Mouse (Mus musculus) hindbrain, embryonic 15.5 days (tissue): Measurements from ENCODE around the gene Htr2a. TPM values are rescaled to one million over a fixed set of nuclear protein-coding genes. Genes with fewer than 3 reads are reported as not detected.
A peak's percentile ranks its signal among the peaks of the same experiment; 100 is the strongest.

Source experiments
- ATAC-seq: fragments of 200-750 bp; cut with Nextera tagmentation; 2 replicates; pipeline ENCODE4 v1.8.0; 2017; ENCODE audit warnings: low read depth, moderate number of reproducible peaks, moderate TSS enrichment; ENCODE audit not compliant: low FRiP score
- H3K27ac ChIP-seq: fragments of 300-500 bp; sonication (generic); replicated peaks from 2 replicates; pipeline ENCODE4 v1.5.1; 2015; ENCODE audit warnings: mild to moderate bottlenecking, inconsistent platforms
- H3K27me3 ChIP-seq: fragments of 300-500 bp; sonication (generic); 2 replicates; pipeline ENCODE4 v1.6.1; 2015; ENCODE audit warnings: control low read depth, inconsistent platforms
- H3K36me3 ChIP-seq: fragments of 300-500 bp; sonication (generic); 2 replicates; pipeline ENCODE4 v1.6.1; 2015; ENCODE audit warnings: control low read depth, inconsistent platforms
- H3K4me1 ChIP-seq: fragments of 300-500 bp; sonication (generic); replicated peaks from 2 replicates; pipeline ENCODE4 v1.6.1; 2015; ENCODE audit warnings: control low read depth, inconsistent platforms
- H3K4me2 ChIP-seq: fragments of 300-500 bp; sonication (generic); 2 replicates; pipeline ENCODE4 v1.6.1; 2015; ENCODE audit warnings: moderate library complexity, mild to moderate bottlenecking, inconsistent platforms
- H3K4me3 ChIP-seq: fragments of 300-500 bp; sonication (generic); 2 replicates; pipeline ENCODE4 v1.5.1; 2015; ENCODE audit warnings: mild to moderate bottlenecking, inconsistent platforms
- H3K9ac ChIP-seq: fragments of 300-500 bp; sonication (generic); 2 replicates; pipeline ENCODE4 v1.6.1; 2015; ENCODE audit warnings: inconsistent platforms
- H3K9me3 ChIP-seq: fragments of 300-500 bp; sonication (generic); 2 replicates; pipeline ENCODE4 v1.6.1; 2016; ENCODE audit warnings: control low read depth, inconsistent platforms
- WGBS: fragments of 180-500 bp; shearing (Covaris S2); methylation state at CpG from one replicate; pipeline ENCODE4 v1.1.7; 2015; 5-methylcytosine and 5-hydroxymethylcytosine counted together
- polyA plus RNA-seq: library from polyadenylated mRNA; unstranded; fragments of >200 nt; fragmentation: Nextera tagmentation; extraction: Ambion mirVana; gene quantifications from 2 replicates; pipeline ENCODE4 v1.2.1, GENCODE M21; 2015

Gene Htr2a
- polyA plus RNA-seq, 1 experiment from 2014 or later = 3.4 TPM

DNA sequence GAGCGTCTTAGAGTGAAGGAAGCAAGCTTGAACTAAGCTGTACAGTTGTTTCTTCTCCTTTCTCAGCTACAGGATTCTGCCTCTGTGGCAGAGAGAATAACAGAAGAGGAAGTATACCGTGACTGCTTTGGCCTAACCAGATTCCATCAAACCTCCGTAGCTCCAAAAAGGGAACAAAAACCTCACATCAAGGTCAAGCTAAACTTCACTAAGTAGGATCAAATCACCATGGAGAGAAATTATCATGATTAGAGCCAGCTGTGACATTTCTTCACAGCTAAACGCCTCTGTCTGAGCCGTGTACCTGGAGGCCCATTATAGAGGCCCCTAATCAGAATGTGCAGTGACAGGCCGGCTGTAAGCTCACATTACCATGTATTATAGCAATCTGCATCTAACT lies 63.3 kb downstream of the Htr2a start:
- Histone ChIP-seq H3K36me3 (no peaks in the 10 kb centered on the region), H3K4me1 (no peaks in the 10 kb centered on the region), H3K27me3 (no peaks in the 10 kb centered on the region), H3K4me2 (no peak overlapping the region), H3K27ac (no peak overlapping the region), H3K9me3 (no peaks in the 10 kb centered on the region), H3K4me3 (no peak overlapping the region), H3K9ac (no peak overlapping the region)
- ATAC-seq = no peak
- WGBS = 68% methylated on average over 6 of the region's 6 CpGs

- no peaks in the 10 kb centered on the region for H3K36me3 ChIP-seq
- H3K9me3 ChIP-seq = no peaks in the 10 kb centered on the region
- H3K27me3 ChIP-seq = no peaks in the 10 kb centered on the region
- no peak overlapping the region for H3K4me3 ChIP-seq
- no peak overlapping the region for H3K27ac ChIP-seq
- H3K9ac ChIP-seq = no peak overlapping the region
- H3K4me2 ChIP-seq = no peak overlapping the region
- no peaks in the 10 kb centered on the region for H3K4me1 ChIP-seq
- 24% methylated on average over 3 of the region's 3 CpGs for WGBS
- ATAC-seq = no peak
Measured at GRCm38 (mm10) chr14:74709054-74709453, 68.4 kb downstream of the Htr2a start.

DNA sequence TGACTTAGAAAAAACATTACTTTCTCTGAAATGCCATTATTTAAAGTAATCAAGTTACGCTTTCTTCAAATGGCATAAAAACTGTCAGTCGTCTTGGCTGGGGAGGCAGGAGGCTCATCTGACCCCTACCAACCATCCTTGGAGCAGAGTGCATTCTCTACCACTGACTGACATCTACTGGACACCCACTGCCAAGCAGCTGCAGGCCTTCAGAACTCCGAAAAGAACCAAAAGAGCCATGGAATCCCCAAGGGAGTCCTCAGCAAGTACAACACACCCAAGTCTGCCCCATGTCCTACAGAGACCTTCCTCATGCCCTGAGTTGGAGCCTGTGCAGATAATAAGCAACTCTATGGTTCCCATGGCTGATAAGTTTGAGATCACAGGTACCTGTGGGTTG lies 82.9 kb downstream of the Htr2a start:
- Histone ChIP-seq H3K27ac (no peak overlapping the region), H3K36me3 (no peaks in the 10 kb centered on the region), H3K4me2 (no peak overlapping the region), H3K27me3 (no peaks in the 10 kb centered on the region), H3K9ac (no peak overlapping the region), H3K4me3 (no peak overlapping the region), H3K9me3 (no peaks in the 10 kb centered on the region), H3K4me1 (no peaks in the 10 kb centered on the region)
- ATAC-seq = no peak
- 72% methylated on average over 3 of the region's 3 CpGs for WGBS

GRCm38 (mm10) chr14:74731221-74732078 lies 90.8 kb downstream of the Htr2a start:
- no peaks in the 10 kb centered on the region for H3K36me3 ChIP-seq
- H3K9ac ChIP-seq = peak overlapping the region; percentile 94
- 26% methylated on average over 9 of the region's 9 CpGs for WGBS
- peak overlapping the region; percentile 73 for H3K4me2 ChIP-seq
- H3K27ac ChIP-seq = no peak overlapping the region
- peak overlapping the region; percentile 94 for H3K4me3 ChIP-seq
- H3K4me1 ChIP-seq = peaks cover 11% of the 10 kb centered on the region
- H3K9me3 ChIP-seq = no peaks in the 10 kb centered on the region
- H3K27me3 ChIP-seq = no peaks in the 10 kb centered on the region
- no peak for ATAC-seq

DNA sequence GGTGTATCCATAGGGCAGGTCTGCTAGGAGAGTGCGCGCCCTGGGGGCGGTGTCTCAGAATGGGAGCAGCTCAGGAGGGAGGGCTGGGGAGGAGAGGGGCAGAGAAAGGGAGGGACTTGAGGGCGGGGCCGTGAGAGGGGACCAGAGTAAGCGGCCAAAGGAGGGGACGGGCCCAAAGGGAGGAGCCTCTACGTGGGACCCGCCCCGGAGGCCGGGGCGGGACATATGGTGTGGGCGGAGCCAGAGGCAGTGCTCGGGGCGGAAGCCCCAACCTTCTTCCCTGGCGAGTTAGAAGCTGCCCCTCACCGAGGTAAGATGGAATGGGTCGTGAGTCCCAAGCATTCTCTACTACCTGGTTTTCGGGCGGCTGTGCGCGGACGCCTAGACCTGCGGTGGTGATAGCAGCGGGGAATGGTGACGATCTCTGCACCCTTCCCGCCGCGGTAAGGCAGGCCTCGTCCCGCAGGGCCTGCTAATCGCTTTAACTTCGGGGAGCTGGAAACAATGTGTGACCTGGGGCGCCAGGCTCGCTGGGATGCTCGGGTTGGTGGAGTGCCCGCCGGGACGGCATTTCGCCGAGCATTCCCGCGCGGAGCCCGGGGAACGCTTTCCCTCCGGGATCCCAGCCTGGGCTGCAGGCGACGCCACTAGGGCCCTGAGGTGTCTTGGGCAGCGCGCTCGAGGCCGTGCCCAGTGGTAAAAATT lies 91.6 kb downstream of the Htr2a start, which contains the start of gene Esd:
Gene Esd (plus strand): TSS at position 219 of the 705 bp plus-strand sequence.
- H3K27me3 ChIP-seq = no peaks in the 10 kb centered on the region
- peaks cover 11% of the 10 kb centered on the region for H3K4me1 ChIP-seq
- peak within 1 kb of the TSS; percentile 73 for H3K4me2 ChIP-seq
- peak within 1 kb of the TSS; percentile 74 for H3K27ac ChIP-seq
- no peaks in the 10 kb centered on the region for H3K9me3 ChIP-seq
- peaks cover 5% of the 10 kb centered on the region for H3K36me3 ChIP-seq
- WGBS = 0% methylated on average over 53 of the region's 53 CpGs
- ATAC-seq = peak; percentile 98
- peak within 1 kb of the TSS; percentile 94 for H3K4me3 ChIP-seq
- peak within 1 kb of the TSS; percentile 94 for H3K9ac ChIP-seq

GRCm38 (mm10) chr14:74733397-74733796 lies 92.8 kb downstream of the Htr2a start:
- peaks cover 10% of the 10 kb centered on the region for H3K36me3 ChIP-seq
- no peak overlapping the region for H3K27ac ChIP-seq
- no peaks in the 10 kb centered on the region for H3K27me3 ChIP-seq
- H3K4me3 ChIP-seq = no peak overlapping the region
- ATAC-seq = no peak
- 70% methylated on average over 2 of the region's 2 CpGs for WGBS
- peak overlapping the region; percentile 73 for H3K4me2 ChIP-seq
- no peak overlapping the region for H3K9ac ChIP-seq
- no peaks in the 10 kb centered on the region for H3K9me3 ChIP-seq
- H3K4me1 ChIP-seq = peaks cover 11% of the 10 kb centered on the region

- Histone ChIP-seq H3K4me3 (no peak overlapping the region), H3K4me2 (no peak overlapping the region), H3K4me1 (peaks cover 11% of the 10 kb centered on the region), H3K27ac (no peak overlapping the region), H3K9me3 (no peaks in the 10 kb centered on the region), H3K27me3 (no peaks in the 10 kb centered on the region), H3K36me3 (peaks cover 27% of the 10 kb centered on the region), H3K9ac (no peak overlapping the region)
- whole genome bisulfite sequencing = 94% methylated on average over 6 of the region's 6 CpGs
- ATAC-seq = no peak
Measured at GRCm38 (mm10) chr14:74735471-74735870, 94.8 kb downstream of the Htr2a start.

DNA sequence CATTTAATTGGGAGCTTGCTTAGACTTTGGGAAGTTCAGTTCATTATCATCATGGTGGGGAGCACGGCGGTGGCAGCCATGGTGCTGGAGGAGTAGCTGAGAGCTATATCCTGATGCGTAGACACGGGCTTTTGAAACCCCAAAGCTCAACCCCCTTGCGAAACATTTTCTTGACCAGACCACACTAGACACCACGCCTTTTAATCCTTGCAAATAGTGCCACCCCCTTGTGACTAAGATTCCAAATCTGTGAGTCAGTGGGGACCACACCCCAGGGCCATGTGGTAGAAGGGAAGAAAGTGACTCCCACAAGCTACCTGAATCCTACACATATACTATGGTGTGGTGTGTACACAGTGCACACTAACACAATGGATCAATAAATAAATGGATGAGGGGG lies 96.2 kb downstream of the Htr2a start:
- Histone ChIP-seq H3K4me3 (no peak overlapping the region), H3K36me3 (peaks cover 40% of the 10 kb centered on the region), H3K9ac (no peak overlapping the region), H3K4me1 (peaks cover 9% of the 10 kb centered on the region), H3K9me3 (no peaks in the 10 kb centered on the region), H3K27me3 (no peaks in the 10 kb centered on the region), H3K4me2 (no peak overlapping the region), H3K27ac (no peak overlapping the region)
- no peak for ATAC-seq
- 97% methylated on average over 6 of the region's 6 CpGs for WGBS

Other genes starting within 250 kb of the Htr2a start
- 218 and 237 TPM in 2 replicates for gene Esd, start 91.5 kb downstream of the Htr2a start, polyA plus RNA-seq